Mouse (Mus musculus) liver, embryonic 14.5 days (tissue): ENCODE data around the gene Agrp. TPM values are rescaled to one million over a fixed set of nuclear protein-coding genes. Genes with fewer than 3 reads are reported as not detected.

Experiments
- ATAC-seq: fragments of 200-750 bp; cut with Nextera tagmentation; 2 replicates; pipeline ENCODE4 v1.8.0; 2017; ENCODE audit warnings: moderate number of reproducible peaks, mild to moderate bottlenecking, moderate library complexity; ENCODE audit not compliant: insufficient read depth
- DNase-seq, 3 experiments: peaks; one replicate each; pipeline ENCODE4 v3.0.0-alpha.2; 2012 to 2013; ENCODE audit warnings: low read depth in 3 of 3, low spot score in 3 of 3
- H3K27ac ChIP-seq: fragments of 300-500 bp; sonication (generic); 2 replicates; pipeline ENCODE4 v1.5.1; 2014; ENCODE audit warnings: moderate library complexity, mild to moderate bottlenecking, control low read depth, inconsistent platforms
- H3K27me3 ChIP-seq: fragments of 300-500 bp; sonication (generic); 2 replicates; pipeline ENCODE4 v1.6.1; 2014; ENCODE audit warnings: mild to moderate bottlenecking, low read length, moderate library complexity; ENCODE audit not compliant: control insufficient read depth, insufficient read depth
- H3K36me3 ChIP-seq: fragments of 300-500 bp; sonication (generic); replicated peaks from 2 replicates; pipeline ENCODE4 v1.6.1; 2014; ENCODE audit warnings: low read depth; ENCODE audit not compliant: control insufficient read depth, insufficient read depth
- H3K4me1 ChIP-seq, 2 experiments: fragments of 200-500 bp in 1 of 2; fragments of 300-500 bp in 1 of 2; sonication (generic) in 1 of 2; replicated peaks; 2 replicates each; pipeline ENCODE4 v1.6.1; 2012 to 2014; ENCODE audit warnings: antibody characterized with exemption in 1 of 2, inconsistent platforms in 1 of 2, low read length in 1 of 2; ENCODE audit not compliant: control insufficient read depth in 2 of 2, insufficient read depth in 2 of 2
- H3K4me2 ChIP-seq: fragments of 300-500 bp; sonication (generic); 2 replicates; pipeline ENCODE4 v1.6.1; 2014; ENCODE audit warnings: low read depth, mild to moderate bottlenecking, control low read depth, moderate library complexity
- H3K4me3 ChIP-seq, 2 experiments: fragments of 200-500 bp in 1 of 2; fragments of 300-500 bp in 1 of 2; sonication (generic) in 1 of 2; 2 replicates each; pipeline ENCODE4 v1.5.1; 2012 to 2014; ENCODE audit warnings: low read depth in 2 of 2, low read length in 2 of 2, mild to moderate bottlenecking in 2 of 2, control low read depth in 1 of 2, inconsistent platforms in 1 of 2, moderate library complexity in 1 of 2; ENCODE audit not compliant: insufficient read depth in 1 of 2
- H3K9ac ChIP-seq: fragments of 300-500 bp; sonication (generic); replicated peaks from 2 replicates; pipeline ENCODE4 v1.6.1; 2014; ENCODE audit warnings: mild to moderate bottlenecking, control low read depth, moderate library complexity
- H3K9me3 ChIP-seq: fragments of 300-500 bp; sonication (generic); 2 replicates; pipeline ENCODE4 v1.6.1; 2016; ENCODE audit warnings: low read length, mixed read lengths; ENCODE audit not compliant: control insufficient read depth
- CTCF ChIP-seq: IDR thresholded peaks from 2 replicates; pipeline ENCODE4 v1.5.1; 2016; ENCODE audit warnings: antibody characterized with exemption, low read depth, control low read depth
- EP300 ChIP-seq: IDR thresholded peaks from 2 replicates; pipeline ENCODE4 v1.6.1; 2016; ENCODE audit warnings: antibody characterized with exemption, low read depth
- WGBS: fragments of 180-500 bp; shearing (Covaris S2); extraction: QIAGEN DNeasy Blood & Tissue Kit; methylation state at CpG from one replicate; pipeline ENCODE4 v1.1.7; 2014; ENCODE audit not compliant: insufficient replicate concordance; 5-methylcytosine and 5-hydroxymethylcytosine counted together
- polyA plus RNA-seq, 2 experiments: library from polyadenylated mRNA; depleted of rRNA in 1 of 2; stranded (reverse) in 1 of 2; unstranded in 1 of 2; fragments of >200 nt; fragmentation: Nextera tagmentation in 1 of 2; extraction: Ambion mirVana in 1 of 2; gene quantifications; 2 replicates each; pipeline versions ENCODE4 v1.2.1 to v1.2.3; 2012 to 2014

Agrp gene
- polyA plus RNA-seq, 2 experiments = 0.27 TPM; not detected in 1

GRCm38 (mm10) chr8:105594451-105595242, 42.5 kb downstream of the Agrp start:
- H3K4me2 ChIP-seq = no peak overlapping the region
- no peak overlapping the region for H3K4me3 ChIP-seq
- no peak for TF ChIP-seq EP300
- no peak for TF ChIP-seq CTCF
- H3K9me3 ChIP-seq = no peaks in the 10 kb centered on the region
- H3K36me3 ChIP-seq = no peaks in the 10 kb centered on the region
- H3K9ac ChIP-seq = no peak overlapping the region
- DNase-seq (no peak), ATAC-seq (no peak)
- no peak overlapping the region for H3K27ac ChIP-seq
- H3K4me1 ChIP-seq = peaks cover 0 to 9% of the 10 kb centered on the region in 2 experiments; a peak in 3 of 4 replicates
- no peaks in the 10 kb centered on the region for H3K27me3 ChIP-seq
- 65% methylated on average over 18 of the region's 18 CpGs for WGBS

GRCm38 (mm10) chr8:105593859-105594258, 43.3 kb downstream of the Agrp start:
- Histone ChIP-seq H3K27ac (no peak overlapping the region), H3K4me1 (peaks cover 0 to 9% of the 10 kb centered on the region in 2 experiments; a peak in 3 of 4 replicates), H3K4me3 (no peak overlapping the region), H3K36me3 (no peaks in the 10 kb centered on the region), H3K9me3 (no peaks in the 10 kb centered on the region), H3K27me3 (no peaks in the 10 kb centered on the region), H3K4me2 (no peak overlapping the region), H3K9ac (no peak overlapping the region)
- DNase-seq (no peak), ATAC-seq (no peak)
- TF ChIP-seq CTCF (no peak), EP300 (no peak)
- 35% methylated on average over 15 of the region's 15 CpGs for WGBS

- WGBS = 70% methylated on average over 2 of the region's 2 CpGs
- H3K36me3 ChIP-seq = no peaks in the 10 kb centered on the region
- no peak for TF ChIP-seq CTCF
- no peak for TF ChIP-seq EP300
- H3K9me3 ChIP-seq = no peaks in the 10 kb centered on the region
- H3K4me3 ChIP-seq = no peak overlapping the region
- no peaks in the 10 kb centered on the region for H3K27me3 ChIP-seq
- no peak overlapping the region for H3K27ac ChIP-seq
- peaks cover 0 to 9% of the 10 kb centered on the region in 2 experiments; a peak in 3 of 4 replicates for H3K4me1 ChIP-seq
- H3K4me2 ChIP-seq = no peak overlapping the region
- no peak overlapping the region for H3K9ac ChIP-seq
- ATAC-seq (no peak), DNase-seq (no peak)
Observed at GRCm38 (mm10) chr8:105592431-105592830, 44.8 kb downstream of the Agrp start.

- H3K9me3 ChIP-seq = no peaks in the 10 kb centered on the region
- no peak for ATAC-seq
- no peaks in the 10 kb centered on the region for H3K36me3 ChIP-seq
- H3K4me1 ChIP-seq = no peaks in the 10 kb centered on the region; a peak in 1 of 4 replicates
- H3K4me2 ChIP-seq = no peak overlapping the region
- WGBS = 38% methylated on average over 3 of the region's 3 CpGs
- no peak overlapping the region for H3K27ac ChIP-seq
- DNase-seq = no peak
- no peak overlapping the region for H3K9ac ChIP-seq
- H3K4me3 ChIP-seq = no peak overlapping the region
- TF ChIP-seq CTCF (no peak), EP300 (no peak)
- no peaks in the 10 kb centered on the region for H3K27me3 ChIP-seq
Observed at GRCm38 (mm10) chr8:105579719-105580118, 57.5 kb downstream of the Agrp start.

- Histone ChIP-seq H3K9ac (no peak overlapping the region), H3K27ac (no peak overlapping the region), H3K4me2 (no peak overlapping the region), H3K4me3 (no peak overlapping the region), H3K27me3 (no peaks in the 10 kb centered on the region), H3K9me3 (no peaks in the 10 kb centered on the region), H3K4me1 (no peaks in the 10 kb centered on the region; a peak in 1 of 4 replicates), H3K36me3 (no peaks in the 10 kb centered on the region)
- 70% methylated on average over 3 of the region's 3 CpGs for WGBS
- TF ChIP-seq CTCF (no peak), EP300 (no peak)
- DNase-seq (no peak), ATAC-seq (no peak)
Observed at GRCm38 (mm10) chr8:105575538-105575937, 61.7 kb downstream of the Agrp start.
